Mouse (Mus musculus) forebrain, embryonic 15.5 days (tissue): ENCODE results near the gene Dnaaf1. TPM values are rescaled to one million over a fixed set of nuclear protein-coding genes. Genes with fewer than 3 reads are reported as not detected.
A peak's percentile ranks its signal among the peaks of the same experiment; 100 is the strongest.

ENCODE experiments used
- ATAC-seq: fragments of 200-750 bp; cut with Nextera tagmentation; replicated peaks from 2 replicates; pipeline ENCODE4 v1.8.0; 2017; ENCODE audit warnings: mild to moderate bottlenecking, moderate TSS enrichment, moderate library complexity
- H3K27ac ChIP-seq: fragments of 300-500 bp; sonication (generic); replicated peaks from 2 replicates; pipeline ENCODE4 v1.5.1; 2015; ENCODE audit warnings: mild to moderate bottlenecking, inconsistent platforms
- H3K27me3 ChIP-seq: fragments of 300-500 bp; sonication (generic); 2 replicates; pipeline ENCODE4 v1.6.1; 2015; ENCODE audit warnings: inconsistent platforms
- H3K36me3 ChIP-seq: fragments of 300-500 bp; sonication (generic); 2 replicates; pipeline ENCODE4 v1.6.1; 2015; ENCODE audit warnings: mild to moderate bottlenecking, inconsistent platforms
- H3K4me1 ChIP-seq: fragments of 300-500 bp; sonication (generic); 2 replicates; pipeline ENCODE4 v1.6.1; 2015; ENCODE audit warnings: inconsistent platforms
- H3K4me2 ChIP-seq: fragments of 300-500 bp; sonication (generic); replicated peaks from 2 replicates; pipeline ENCODE4 v1.6.1; 2015; ENCODE audit warnings: mild to moderate bottlenecking, inconsistent platforms
- H3K4me3 ChIP-seq: fragments of 300-500 bp; sonication (generic); 2 replicates; pipeline ENCODE4 v1.5.1; 2015; ENCODE audit warnings: mild to moderate bottlenecking, inconsistent platforms
- H3K9ac ChIP-seq: fragments of 300-500 bp; sonication (generic); replicated peaks from 2 replicates; pipeline ENCODE4 v1.6.1; 2015; ENCODE audit warnings: mild to moderate bottlenecking, inconsistent platforms
- H3K9me3 ChIP-seq: fragments of 300-500 bp; sonication (generic); 2 replicates; pipeline ENCODE4 v1.6.1; 2016; ENCODE audit warnings: inconsistent platforms
- WGBS: fragments of 180-500 bp; shearing (Covaris S2); methylation state at CpG from one replicate; pipeline ENCODE4 v1.1.7; 2015; ENCODE audit warnings: mixed read lengths; 5-methylcytosine and 5-hydroxymethylcytosine counted together
- polyA plus RNA-seq: library from polyadenylated mRNA; unstranded; fragments of >200 nt; fragmentation: Nextera tagmentation; extraction: Ambion mirVana; gene quantifications from 2 replicates; pipeline ENCODE4 v1.2.1, GENCODE M21; 2015

The Dnaaf1 gene
- polyA plus RNA-seq, 1 experiment from 2014 or later: 0.51 TPM

GRCm38 (mm10) chr8:119557132-119557531 is 17.9 kb upstream of the Dnaaf1 start:
- Histone ChIP-seq H3K4me1 (peaks cover 34% of the 10 kb centered on the region), H3K27ac (no peak overlapping the region), H3K9me3 (no peaks in the 10 kb centered on the region), H3K4me2 (peak overlapping the region; percentile 90), H3K9ac (peak overlapping the region; percentile 89; the same call in 1 of the 2 replicates), H3K36me3 (peaks cover 5% of the 10 kb centered on the region), H3K27me3 (no peaks in the 10 kb centered on the region), H3K4me3 (peak overlapping the region; percentile 79)
- no peak for ATAC-seq
- WGBS: 77% methylated on average over 9 of the region's 9 CpGs

GRCm38 (mm10) chr8:119557821-119558602 is 17.0 kb upstream of the Dnaaf1 start:
- H3K36me3 ChIP-seq: peaks cover 14% of the 10 kb centered on the region
- H3K4me3 ChIP-seq: peak overlapping the region; percentile 79
- H3K9ac ChIP-seq: peak overlapping the region; percentile 89
- no peaks in the 10 kb centered on the region for H3K27me3 ChIP-seq
- peak overlapping the region; percentile 95 for H3K27ac ChIP-seq
- H3K4me1 ChIP-seq: peaks cover 34% of the 10 kb centered on the region
- H3K4me2 ChIP-seq: peak overlapping the region; percentile 90
- H3K9me3 ChIP-seq: no peaks in the 10 kb centered on the region
- 1% methylated on average over 55 of the region's 55 CpGs for WGBS
- ATAC-seq: peak; percentile 92

GRCm38 (mm10) chr8:119558603-119559401 is 16.2 kb upstream of the Dnaaf1 start, which contains the start of gene Mbtps1:
Gene Mbtps1 (minus strand): TSS chr8:119558735.
- WGBS: 6% methylated on average over 63 of the region's 63 CpGs
- H3K27me3 ChIP-seq: no peaks in the 10 kb centered on the region
- peak; percentile 96 for ATAC-seq

GRCm38 (mm10) chr8:119559402-119559720 is 15.7 kb upstream of the Dnaaf1 start:
- H3K36me3 ChIP-seq: peaks cover 18% of the 10 kb centered on the region
- peak overlapping the region; percentile 90 for H3K4me2 ChIP-seq
- H3K4me3 ChIP-seq: no peak overlapping the region
- peaks cover 34% of the 10 kb centered on the region for H3K4me1 ChIP-seq
- H3K9me3 ChIP-seq: no peaks in the 10 kb centered on the region
- H3K27me3 ChIP-seq: no peaks in the 10 kb centered on the region
- peak overlapping the region; percentile 95; the same call in 1 of the 2 replicates for H3K27ac ChIP-seq
- peak; percentile 1; the same call in 1 of the 2 replicates for ATAC-seq
- no peak overlapping the region for H3K9ac ChIP-seq
- WGBS: 89% methylated on average over 6 of the region's 6 CpGs

More at GRCm38 (mm10) chr8:119558603-119559401, 16.2 kb upstream of the Dnaaf1 start, which contains the start of gene Mbtps1:
- H3K27ac ChIP-seq: peak within 1 kb of the TSS; percentile 95
- H3K36me3 ChIP-seq: peaks cover 14% of the 10 kb centered on the region
- no peaks in the 10 kb centered on the region for H3K9me3 ChIP-seq
- H3K4me2 ChIP-seq: peak within 1 kb of the TSS; percentile 90
- peak within 1 kb of the TSS; percentile 79 for H3K4me3 ChIP-seq
- H3K4me1 ChIP-seq: peaks cover 34% of the 10 kb centered on the region
- H3K9ac ChIP-seq: peak within 1 kb of the TSS; percentile 89

GRCm38 (mm10) chr8:119563849-119564251 is 11.2 kb upstream of the Dnaaf1 start:
- no peaks in the 10 kb centered on the region for H3K27me3 ChIP-seq
- 95% methylated on average over 14 of the region's 14 CpGs for WGBS
- H3K9me3 ChIP-seq: no peaks in the 10 kb centered on the region
- H3K4me2 ChIP-seq: no peak overlapping the region
- peaks cover 45% of the 10 kb centered on the region for H3K36me3 ChIP-seq
- H3K4me1 ChIP-seq: peaks cover 4% of the 10 kb centered on the region; the same call in 1 of the 2 replicates
- H3K4me3 ChIP-seq: no peak overlapping the region
- no peak overlapping the region for H3K27ac ChIP-seq
- no peak for ATAC-seq
- no peak overlapping the region for H3K9ac ChIP-seq

GRCm38 (mm10) chr8:119566367-119566766 is 8.7 kb upstream of the Dnaaf1 start:
- no peaks in the 10 kb centered on the region for H3K4me1 ChIP-seq
- H3K36me3 ChIP-seq: peaks cover 45% of the 10 kb centered on the region
- no peak overlapping the region for H3K4me3 ChIP-seq
- WGBS: 84% methylated on average over 11 of the region's 11 CpGs
- ATAC-seq: no peak
- no peaks in the 10 kb centered on the region for H3K27me3 ChIP-seq
- H3K4me2 ChIP-seq: no peak overlapping the region
- no peak overlapping the region for H3K9ac ChIP-seq
- no peaks in the 10 kb centered on the region for H3K9me3 ChIP-seq
- H3K27ac ChIP-seq: no peak overlapping the region

- WGBS: 92% methylated on average over 9 of the region's 9 CpGs
- H3K4me1 ChIP-seq: peaks cover 9% of the 10 kb centered on the region
- H3K4me2 ChIP-seq: no peak overlapping the region
- no peaks in the 10 kb centered on the region for H3K9me3 ChIP-seq
- no peak overlapping the region for H3K27ac ChIP-seq
- no peak overlapping the region for H3K4me3 ChIP-seq
- no peak overlapping the region for H3K9ac ChIP-seq
- no peak for ATAC-seq
- H3K27me3 ChIP-seq: no peaks in the 10 kb centered on the region
- peaks cover 31% of the 10 kb centered on the region for H3K36me3 ChIP-seq
These were observed 6.8 kb upstream of the Dnaaf1 start for GRCm38 (mm10) chr8:119568251-119568650.

- peaks cover 16% of the 10 kb centered on the region for H3K4me1 ChIP-seq
- H3K4me3 ChIP-seq: no peak overlapping the region
- H3K36me3 ChIP-seq: peaks cover 30% of the 10 kb centered on the region
- no peak overlapping the region for H3K27ac ChIP-seq
- no peaks in the 10 kb centered on the region for H3K9me3 ChIP-seq
- ATAC-seq: no peak
- no peak overlapping the region for H3K4me2 ChIP-seq
- H3K27me3 ChIP-seq: no peaks in the 10 kb centered on the region
- WGBS: 69% methylated on average over 7 of the region's 7 CpGs
- H3K9ac ChIP-seq: no peak overlapping the region
These were observed 6.1 kb upstream of the Dnaaf1 start for GRCm38 (mm10) chr8:119568951-119569350.

- H3K9me3 ChIP-seq: no peaks in the 10 kb centered on the region
- H3K4me1 ChIP-seq: peaks cover 20% of the 10 kb centered on the region
- no peak for ATAC-seq
- no peak overlapping the region for H3K9ac ChIP-seq
- no peaks in the 10 kb centered on the region for H3K27me3 ChIP-seq
- no peak overlapping the region for H3K27ac ChIP-seq
- H3K4me3 ChIP-seq: no peak overlapping the region
- H3K36me3 ChIP-seq: peaks cover 23% of the 10 kb centered on the region
- WGBS: 45% methylated on average over 4 of the region's 4 CpGs
- no peak overlapping the region for H3K4me2 ChIP-seq
These were observed 5.2 kb upstream of the Dnaaf1 start for GRCm38 (mm10) chr8:119569881-119570280.

GRCm38 (mm10) chr8:119571135-119571534 is 3.9 kb upstream of the Dnaaf1 start:
- no peak overlapping the region for H3K4me2 ChIP-seq
- H3K27ac ChIP-seq: no peak overlapping the region
- H3K9me3 ChIP-seq: no peaks in the 10 kb centered on the region
- peaks cover 5% of the 10 kb centered on the region; the same call in 1 of the 2 replicates for H3K27me3 ChIP-seq
- no peak overlapping the region for H3K4me3 ChIP-seq
- WGBS: 88% methylated on average over 6 of the region's 6 CpGs
- peaks cover 24% of the 10 kb centered on the region for H3K4me1 ChIP-seq
- H3K36me3 ChIP-seq: peaks cover 11% of the 10 kb centered on the region; the same call in 1 of the 2 replicates
- no peak for ATAC-seq
- H3K9ac ChIP-seq: no peak overlapping the region

GRCm38 (mm10) chr8:119572411-119572810 is 2.6 kb upstream of the Dnaaf1 start:
- Histone ChIP-seq H3K9me3 (no peaks in the 10 kb centered on the region), H3K27me3 (peaks cover 12% of the 10 kb centered on the region; the same call in 1 of the 2 replicates), H3K36me3 (0 out of 2 replicates have a peak, but pooled peaks cover 5% of the 10 kb centered on the region), H3K27ac (no peak overlapping the region), H3K9ac (no peak overlapping the region), H3K4me1 (peaks cover 24% of the 10 kb centered on the region), H3K4me2 (no peak overlapping the region), H3K4me3 (no peak overlapping the region)
- 88% methylated on average over 4 of the region's 4 CpGs for WGBS
- no peak for ATAC-seq

- WGBS: 1% methylated on average over 16 of the region's 16 CpGs
- Histone ChIP-seq H3K27ac (no peak overlapping the region), H3K36me3 (no peaks in the 10 kb centered on the region), H3K9ac (peak overlapping the region; percentile 90), H3K4me2 (peak overlapping the region; percentile 87), H3K9me3 (no peaks in the 10 kb centered on the region), H3K4me1 (peaks cover 24% of the 10 kb centered on the region), H3K4me3 (peak overlapping the region; percentile 65), H3K27me3 (peaks cover 15% of the 10 kb centered on the region; the same call in 1 of the 2 replicates)
- no peak for ATAC-seq
These were observed 311 bp downstream of the Dnaaf1 start for GRCm38 (mm10) chr8:119575366-119575726.
